Mouse (Mus musculus) T-helper 2 cell (primary cell): ENCODE data around the gene Tmub1.

ENCODE experiments used
- in situ Hi-C: fragments of 300-600 bp; cut with MboI, MseI; formaldehyde crosslinking; loops from one replicate; pipeline ENCODE4 v1.15.1; 2025; ENCODE audit warnings: high pct_unique_total_duplicates

Tmub1 gene

DNA sequence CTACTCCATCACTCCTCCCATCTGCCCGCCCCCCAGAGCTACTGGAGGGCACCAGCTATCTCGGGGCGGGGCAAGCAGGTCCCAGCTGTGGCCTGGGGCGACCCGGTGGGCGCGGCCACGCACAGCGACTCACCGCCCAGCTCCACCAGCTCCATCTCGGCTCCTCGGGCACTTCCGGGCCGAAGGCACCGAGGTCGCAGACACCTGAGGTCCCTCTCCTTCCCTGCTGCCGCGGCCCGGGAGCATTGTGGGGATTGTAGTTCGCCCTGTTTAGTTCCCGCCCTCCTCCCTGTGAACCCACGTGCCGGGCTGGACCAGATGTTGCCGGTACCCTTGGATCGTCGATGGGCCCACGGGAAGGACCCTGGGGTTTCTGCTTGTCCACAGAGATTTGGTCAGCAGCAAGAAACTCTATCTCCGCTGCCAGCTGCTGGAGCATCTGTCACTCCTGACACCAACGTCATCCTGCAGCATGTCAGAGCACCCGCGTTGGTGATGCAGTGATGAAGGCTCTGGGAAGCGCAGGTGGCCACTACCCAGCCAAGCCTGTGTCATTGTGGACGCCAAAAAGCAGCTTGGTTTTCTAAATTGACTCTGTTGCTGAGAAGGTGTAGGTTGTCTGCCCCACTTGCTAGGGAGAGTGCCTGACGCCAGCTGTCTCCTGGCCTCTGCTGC lies at the start of gene Tmub1:
TSS of gene Tmub1 (minus strand) at position 231 of the 675 bp plus-strand sequence.
- in situ Hi-C loops, result no loop called here

DNA sequence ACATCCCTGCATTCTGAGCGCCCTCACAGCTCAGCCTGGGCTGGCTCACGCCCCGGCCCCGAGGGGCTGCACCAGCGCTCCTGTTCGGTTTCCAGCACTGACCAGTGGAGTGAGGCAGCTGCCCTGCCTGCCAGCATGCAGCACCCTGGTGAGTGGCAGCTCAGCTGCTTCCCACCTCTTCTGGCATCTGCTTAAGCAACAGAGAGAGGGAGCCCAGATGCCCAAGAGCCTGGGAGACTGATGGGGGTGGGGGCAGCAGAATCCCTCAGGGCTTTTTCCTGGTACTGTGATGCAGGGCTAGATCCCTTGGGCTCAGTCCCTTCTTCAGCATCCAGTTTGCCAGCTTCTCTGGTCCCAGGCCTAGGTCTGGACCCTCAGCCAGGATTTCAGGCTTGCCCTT lies 49.1 kb upstream of the Tmub1 start:
- in situ Hi-C loops, result no loop called here

- in situ Hi-C loops, result no loop called here
Measured at GRCm38 (mm10) chr5:24495019-24495418, 47.4 kb upstream of the Tmub1 start.

GRCm38 (mm10) chr5:24492546-24493285 lies 45.1 kb upstream of the Tmub1 start:
- in situ Hi-C loops, result no loop called here

GRCm38 (mm10) chr5:24490413-24490920 lies 42.8 kb upstream of the Tmub1 start:
- in situ Hi-C loops, result no loop called here

GRCm38 (mm10) chr5:24486738-24487137 lies 39.1 kb upstream of the Tmub1 start:
- in situ Hi-C loops, result no loop called here

GRCm38 (mm10) chr5:24486097-24486496 lies 38.4 kb upstream of the Tmub1 start:
- in situ Hi-C loops, result no loop called here

DNA sequence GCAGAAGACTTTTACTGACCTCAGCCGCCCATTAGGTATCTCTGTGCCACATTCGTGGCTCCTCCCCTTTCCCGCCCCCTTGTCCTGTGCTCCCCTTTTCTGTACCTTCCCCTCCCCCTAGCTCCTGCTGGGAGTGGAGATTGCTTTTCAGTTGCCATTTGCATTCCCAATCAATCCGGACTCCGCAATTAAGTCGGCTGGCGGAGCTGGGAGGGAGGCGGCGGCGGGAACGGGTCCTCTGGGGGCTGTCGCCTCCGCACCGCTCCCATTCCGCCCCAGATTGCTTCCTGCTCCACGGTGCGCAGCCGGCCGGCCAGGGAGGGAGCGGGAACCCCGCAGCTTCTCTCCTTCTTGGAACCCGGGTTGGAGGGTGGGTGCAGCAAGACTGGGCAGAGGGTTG lies 37.3 kb upstream of the Tmub1 start:
- in situ Hi-C loops, result no loop called here

DNA sequence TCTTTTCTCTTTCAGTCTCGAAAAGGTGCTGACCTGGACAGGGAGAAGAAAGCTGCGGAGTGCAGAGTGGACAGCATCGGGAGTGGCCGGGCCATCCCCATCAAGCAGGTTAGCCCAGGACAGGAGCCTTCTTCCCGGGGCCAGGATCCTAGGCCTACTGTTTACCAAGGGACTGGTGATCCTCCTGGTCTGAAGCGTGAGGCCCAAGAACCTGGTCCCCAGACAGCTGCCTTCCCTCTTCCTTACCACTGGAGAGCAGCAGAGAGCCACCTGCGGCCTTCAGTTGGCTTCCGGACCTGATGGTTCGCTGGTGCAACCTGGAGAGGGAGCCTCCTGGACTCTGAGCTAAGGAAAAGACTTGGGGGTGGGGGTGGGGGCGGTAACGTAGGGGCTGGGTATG lies 35.7 kb upstream of the Tmub1 start:
- in situ Hi-C loops, result no loop called here

DNA sequence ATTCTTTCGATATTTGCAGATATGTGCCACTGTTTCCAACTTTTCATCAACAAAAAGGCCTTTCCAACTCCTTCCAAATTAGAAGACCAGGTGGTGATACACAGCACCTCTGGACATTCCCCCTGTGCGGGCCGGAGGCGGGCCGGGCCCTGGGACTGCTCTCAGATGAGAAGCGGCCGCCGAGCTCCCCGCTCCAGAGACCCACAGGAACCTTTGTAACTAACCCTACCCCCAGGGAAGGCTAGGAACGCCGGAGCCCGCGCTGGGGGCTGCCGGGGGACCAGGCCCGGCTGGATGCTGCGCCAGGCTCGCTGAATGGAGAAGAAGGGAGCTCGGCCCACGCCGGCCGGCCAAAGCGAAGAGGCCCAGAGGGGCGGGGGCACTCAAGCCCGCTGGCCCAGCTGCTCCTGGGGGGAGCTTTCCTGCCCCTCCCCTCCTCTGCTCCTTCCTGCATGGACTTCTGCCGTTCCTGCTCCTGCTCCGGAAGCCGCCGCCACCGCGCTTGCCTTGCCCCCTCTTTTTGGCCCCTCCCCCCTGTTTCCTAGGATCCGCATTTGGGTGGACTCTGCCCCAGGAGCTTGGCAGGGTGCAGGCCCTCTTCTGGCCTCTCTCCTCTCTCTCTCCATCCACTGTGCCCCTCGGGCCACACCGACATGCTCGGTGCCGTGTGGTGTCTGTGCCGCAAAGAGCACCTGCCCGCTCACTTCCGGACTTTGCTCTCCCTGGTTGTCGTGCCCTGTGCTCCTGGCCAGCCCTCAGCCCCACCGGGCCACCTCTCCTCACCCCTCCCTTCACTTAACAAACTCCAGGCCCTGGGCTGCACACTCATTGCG lies 34.8 kb upstream of the Tmub1 start:
- in situ Hi-C loops, result no loop called here

DNA sequence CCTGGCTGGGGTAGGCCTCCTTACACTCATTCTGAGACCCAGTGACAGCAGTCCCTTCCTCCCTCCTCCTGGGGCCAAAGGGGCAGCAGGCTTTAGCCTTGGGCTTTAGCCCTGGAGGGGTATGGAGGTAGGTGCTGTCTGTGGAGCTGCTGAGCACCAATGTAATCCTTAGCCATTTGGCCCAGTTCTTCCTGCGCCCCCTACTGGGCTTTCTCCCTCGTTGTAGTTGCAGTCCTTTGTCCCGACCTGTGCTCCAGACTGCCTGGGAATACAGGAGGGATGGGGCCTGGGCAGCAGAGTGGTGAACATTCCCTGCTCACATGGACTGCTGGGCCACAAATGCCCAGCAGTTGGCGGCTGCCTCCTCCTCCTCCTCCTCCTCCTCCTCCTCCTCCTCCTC lies 34.0 kb upstream of the Tmub1 start:
- in situ Hi-C loops, result no loop called here

DNA sequence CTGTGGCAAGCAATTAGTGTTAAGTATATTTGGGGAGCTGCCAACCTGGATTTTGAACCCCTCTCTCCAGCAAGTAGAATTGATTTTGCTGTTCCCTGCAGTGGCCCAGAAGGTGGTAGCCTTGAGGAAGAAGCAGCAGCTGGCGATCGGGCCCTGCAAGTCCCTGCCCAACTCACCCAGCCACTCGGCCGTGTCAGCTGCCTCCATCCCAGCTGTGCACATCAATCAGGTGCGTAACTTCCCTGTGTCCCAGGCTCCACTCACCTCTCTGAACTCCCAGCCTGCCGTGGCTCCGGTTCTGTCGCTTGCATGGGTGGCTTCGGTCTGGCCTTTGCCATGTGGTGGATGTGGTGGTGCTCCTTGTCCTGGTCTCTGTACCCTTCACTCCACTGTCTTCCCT lies 30.3 kb upstream of the Tmub1 start:
- in situ Hi-C loops, result no loop called here

GRCm38 (mm10) chr5:24475476-24476241 lies 28.0 kb upstream of the Tmub1 start:
- in situ Hi-C loops, result no loop called here

GRCm38 (mm10) chr5:24474723-24475261 lies 27.1 kb upstream of the Tmub1 start:
- in situ Hi-C loops, result no loop called here

DNA sequence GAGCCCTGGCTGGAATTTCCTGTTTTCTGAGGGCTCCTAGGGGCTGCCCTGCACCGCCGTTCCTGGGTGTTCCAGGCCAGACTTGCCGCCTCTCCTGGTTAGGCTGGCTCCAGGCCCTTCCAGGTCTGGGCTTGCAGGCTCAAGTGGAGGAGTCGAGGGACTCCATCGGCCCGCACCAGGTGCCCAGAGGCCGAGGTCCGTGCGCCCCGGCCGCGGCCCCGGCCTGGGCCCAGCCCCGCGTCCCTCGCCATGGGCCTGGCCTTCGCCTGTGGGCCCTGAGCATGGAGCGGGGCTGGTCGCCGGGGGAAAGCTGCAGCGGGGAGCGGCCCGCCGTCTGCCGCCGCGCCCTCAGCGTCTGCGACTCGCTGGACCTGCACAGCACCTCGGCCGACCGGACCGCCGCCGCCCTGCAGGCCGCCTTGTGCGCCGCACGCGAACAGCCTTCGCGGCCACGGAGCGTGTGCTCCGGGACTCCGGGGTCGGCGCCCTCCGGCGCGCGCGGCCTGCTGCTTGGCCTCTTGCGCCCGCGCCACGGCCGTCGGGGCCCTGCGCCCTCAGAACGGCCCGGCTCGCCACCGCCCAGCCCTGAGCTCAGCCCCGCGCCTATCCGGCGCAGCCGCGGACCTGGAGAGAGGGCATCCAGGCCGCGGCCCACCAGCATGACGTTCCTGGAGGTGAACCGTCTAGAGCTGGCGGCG lies 26.5 kb upstream of the Tmub1 start:
- in situ Hi-C loops, result no loop called here

- in situ Hi-C loops, result no loop called here
Measured at GRCm38 (mm10) chr5:24472884-24473619, 25.4 kb upstream of the Tmub1 start.

DNA sequence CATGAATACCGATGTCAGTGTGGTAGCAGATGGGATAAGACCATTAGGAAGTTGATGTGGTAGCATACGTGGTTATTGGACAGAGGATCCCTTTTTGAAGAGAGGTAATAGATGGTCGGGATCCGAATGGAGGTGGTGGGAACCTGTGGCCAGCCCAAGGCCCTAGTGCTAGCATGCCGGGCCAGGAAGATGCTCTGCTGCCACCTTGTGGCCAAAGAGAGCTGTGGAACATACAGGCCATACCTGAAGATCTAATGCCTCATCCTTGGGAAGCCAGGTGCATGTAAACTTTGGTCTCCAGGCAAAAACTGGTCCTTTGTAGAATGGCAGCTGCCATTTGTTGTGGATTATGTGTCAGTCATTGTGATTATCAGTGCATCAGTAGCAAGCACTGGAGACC lies 22.9 kb upstream of the Tmub1 start:
- in situ Hi-C loops, result no loop called here

- in situ Hi-C loops, result no loop called here
Measured at GRCm38 (mm10) chr5:24466762-24467161, 19.1 kb upstream of the Tmub1 start.

DNA sequence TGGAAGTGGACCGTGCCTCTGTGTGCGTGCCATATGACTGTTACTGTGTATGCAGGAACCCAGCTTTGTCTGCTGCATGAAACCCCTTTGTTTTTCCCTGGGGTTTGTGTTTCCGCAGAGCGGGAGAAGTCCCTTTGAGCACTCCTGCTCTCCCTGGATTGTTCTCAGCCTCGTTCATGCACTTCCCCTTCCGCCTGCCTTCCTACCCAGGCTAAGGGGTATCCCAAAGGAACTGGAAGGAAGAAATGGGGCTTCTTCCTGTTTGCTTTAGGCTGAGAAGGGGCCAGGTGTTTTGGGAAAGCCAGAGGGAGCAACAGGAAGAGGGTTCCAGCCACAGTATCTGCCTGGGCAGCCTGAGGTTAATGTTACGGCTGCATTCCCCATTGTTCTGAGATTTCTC lies 8.0 kb upstream of the Tmub1 start:
- in situ Hi-C loops, result no loop called here

DNA sequence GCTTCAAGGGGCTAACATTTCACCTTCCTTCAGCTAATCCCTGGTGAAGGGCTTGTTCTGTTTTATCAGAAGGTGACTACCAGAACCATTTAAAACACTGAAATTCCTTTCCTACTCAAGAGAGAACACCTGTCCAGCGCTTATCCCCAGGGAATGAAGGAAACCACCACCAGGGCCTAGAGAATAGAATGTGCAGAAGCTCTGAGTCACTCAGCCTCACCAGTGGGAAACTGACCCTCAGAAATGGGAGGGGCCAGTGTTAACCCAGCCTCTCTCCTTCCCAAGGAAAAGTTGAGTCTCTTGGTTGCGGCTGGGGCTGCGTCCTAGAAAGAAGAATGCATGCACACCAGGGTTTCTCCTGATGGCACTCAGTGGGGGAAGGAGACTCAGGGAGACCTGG lies 7.4 kb upstream of the Tmub1 start:
- in situ Hi-C loops, result no loop called here
